Mouse (Mus musculus) thymus, adult 2 months (tissue): ENCODE measurements around the gene Efnb2.

Experiments
- CTCF ChIP-seq: fragments of 200-500 bp; IDR thresholded peaks from 2 replicates; pipeline ENCODE4 v1.5.1; 2012; ENCODE audit warnings: mild to moderate bottlenecking, control low read depth, low read length, moderate library complexity, borderline replicate concordance; ENCODE audit not compliant: control insufficient read depth, poor library complexity, insufficient read depth; ENCODE audit errors: extremely low read depth
- POLR2A ChIP-seq: fragments of 200-500 bp; IDR thresholded peaks from 2 replicates; pipeline ENCODE4 v1.6.1; 2012; ENCODE audit warnings: mild to moderate bottlenecking, low read length, control low read depth, moderate library complexity; ENCODE audit not compliant: control insufficient read depth, poor library complexity, insufficient read depth; ENCODE audit errors: extremely low read depth

DNA sequence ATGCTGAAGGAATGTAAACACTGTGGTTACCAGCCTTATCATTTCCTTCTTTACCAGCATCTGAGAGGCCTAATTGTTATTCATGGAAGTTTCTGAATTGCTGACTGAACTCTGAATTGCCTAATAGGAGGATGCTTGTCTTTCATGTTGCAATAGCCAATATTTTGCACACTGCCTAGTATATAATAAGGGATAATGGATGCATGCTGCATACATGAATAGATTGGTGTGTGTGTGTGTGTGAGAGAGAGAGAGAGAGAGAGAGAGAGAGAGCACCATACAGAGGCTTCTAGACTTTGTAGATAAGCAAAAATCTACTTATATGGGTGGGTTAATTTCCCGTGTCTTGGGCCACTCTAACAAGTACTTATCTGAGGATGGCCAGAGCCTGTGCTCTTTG lies 47.2 kb downstream of the Efnb2 start:
- no peak for TF ChIP-seq CTCF
- TF ChIP-seq POLR2A, result no peak
